Mouse (Mus musculus): Measurements from ENCODE around the gene Otx1. TPM values are rescaled to one million over a fixed set of nuclear protein-coding genes. Genes with fewer than 3 reads are reported as not detected.

The Otx1 gene
- polyA plus RNA-seq, 1 experiment from 2014 or later, result 0.05 TPM

- Histone ChIP-seq H3K4me1 (ENCODE audit: control insufficient read depth in 2 of 2, insufficient read depth in 2 of 2, low read length in 2 of 2) (no peaks in the 10 kb centered on the region), H3K36me3 (ENCODE audit: control insufficient read depth, insufficient read depth, low read length) (peaks cover 28% of the 10 kb centered on the region), H3K27ac (replicated peaks in 1 of 2; ENCODE audit: control insufficient read depth in 1 of 2, insufficient read depth in 1 of 2, low read depth in 2 of 2, low read length in 2 of 2) (no peak overlapping the region), H3K9me3 (ENCODE audit: control insufficient read depth, low read length) (no peaks in the 10 kb centered on the region), H3K9ac (ENCODE audit: low read length) (no peak overlapping the region), H3K4me2 (ENCODE audit: low read length) (no peak overlapping the region), H3K4me3 (ENCODE audit: control insufficient read depth in 1 of 2, insufficient read depth in 1 of 2, low read depth in 1 of 2, low read length in 2 of 2) (no peak overlapping the region), H3K27me3 (ENCODE audit: control insufficient read depth, insufficient read depth, low read length) (no peaks in the 10 kb centered on the region)
- 83% methylated on average over 3 of the region's 3 CpGs for WGBS
- no peak for ATAC-seq (ENCODE audit: insufficient number of reproducible peaks, insufficient read depth, low FRiP score, low read depth)
These were observed 13.6 kb upstream of the Otx1 start for GRCm38 (mm10) chr11:22016341-22016740.

DNA sequence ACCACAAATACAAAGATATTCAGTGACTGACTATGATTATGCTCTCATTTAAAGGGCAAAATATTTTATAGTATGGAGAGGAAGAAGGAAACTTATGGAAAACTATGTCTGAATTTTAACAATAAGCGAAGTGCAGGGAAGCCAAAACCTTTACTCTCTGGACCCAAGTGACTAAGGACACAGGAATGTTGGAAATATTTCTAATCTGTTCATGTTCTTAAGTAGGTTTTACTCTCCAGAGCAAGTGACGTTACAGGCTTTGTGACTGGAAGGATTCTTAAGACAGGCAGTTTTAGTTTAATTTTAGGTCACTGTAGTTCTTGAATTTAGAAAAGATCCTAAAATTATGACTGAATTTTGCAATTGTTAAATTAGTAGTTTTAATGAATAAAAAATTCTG is 6.1 kb upstream of the Otx1 start:
- Histone ChIP-seq H3K27me3 (ENCODE audit: control insufficient read depth, insufficient read depth, low read length) (peaks cover 43% of the 10 kb centered on the region), H3K36me3 (ENCODE audit: control insufficient read depth, insufficient read depth, low read length) (peaks cover 18% of the 10 kb centered on the region), H3K4me3 (ENCODE audit: control insufficient read depth in 1 of 2, insufficient read depth in 1 of 2, low read depth in 1 of 2, low read length in 2 of 2) (peak overlapping the region in 1 of 2 experiments; percentile 9; a peak in 1 of 4 replicates), H3K4me2 (ENCODE audit: low read length) (peak overlapping the region; percentile 49), H3K9me3 (ENCODE audit: control insufficient read depth, low read length) (no peaks in the 10 kb centered on the region), H3K9ac (ENCODE audit: low read length) (no peak overlapping the region), H3K4me1 (ENCODE audit: control insufficient read depth in 2 of 2, insufficient read depth in 2 of 2, low read length in 2 of 2) (peaks cover 2 to 7% of the 10 kb centered on the region in 2 experiments; a peak in 1 of 4 replicates), H3K27ac (replicated peaks in 1 of 2; ENCODE audit: control insufficient read depth in 1 of 2, insufficient read depth in 1 of 2, low read depth in 2 of 2, low read length in 2 of 2) (no peak overlapping the region)
- ATAC-seq (ENCODE audit: insufficient number of reproducible peaks, insufficient read depth, low FRiP score, low read depth), result no peak
- WGBS, result 17% methylated on average over 2 of the region's 2 CpGs

- H3K4me2 ChIP-seq (ENCODE audit: low read length), result peak overlapping the region; percentile 49
- H3K36me3 ChIP-seq (ENCODE audit: control insufficient read depth, insufficient read depth, low read length), result peaks cover 18% of the 10 kb centered on the region
- H3K4me1 ChIP-seq (ENCODE audit: control insufficient read depth in 2 of 2, insufficient read depth in 2 of 2, low read length in 2 of 2), result peaks cover 6 to 7% of the 10 kb centered on the region in 2 experiments; a peak in 2 of 4 replicates
- H3K4me3 ChIP-seq (ENCODE audit: control insufficient read depth in 1 of 2, insufficient read depth in 1 of 2, low read depth in 1 of 2, low read length in 2 of 2), result peak overlapping the region in 1 of 2 experiments; percentile 9; a peak in 2 of 4 replicates
- H3K9ac ChIP-seq (ENCODE audit: low read length), result no peak overlapping the region
- no peak overlapping the region for H3K27ac ChIP-seq (replicated peaks in 1 of 2; ENCODE audit: control insufficient read depth in 1 of 2, insufficient read depth in 1 of 2, low read depth in 2 of 2, low read length in 2 of 2)
- peaks cover 43% of the 10 kb centered on the region for H3K27me3 ChIP-seq (ENCODE audit: control insufficient read depth, insufficient read depth, low read length)
- H3K9me3 ChIP-seq (ENCODE audit: control insufficient read depth, low read length), result no peaks in the 10 kb centered on the region
- ATAC-seq (ENCODE audit: insufficient number of reproducible peaks, insufficient read depth, low FRiP score, low read depth), result no peak
- 18% methylated on average over 10 of the region's 10 CpGs for WGBS
These were observed 5.5 kb upstream of the Otx1 start for GRCm38 (mm10) chr11:22008129-22008596.

GRCm38 (mm10) chr11:22007781-22008110 is 5.0 kb upstream of the Otx1 start:
- Histone ChIP-seq H3K4me2 (ENCODE audit: low read length) (peak overlapping the region; percentile 49), H3K27me3 (ENCODE audit: control insufficient read depth, insufficient read depth, low read length) (peaks cover 43% of the 10 kb centered on the region), H3K9me3 (ENCODE audit: control insufficient read depth, low read length) (no peaks in the 10 kb centered on the region), H3K4me3 (ENCODE audit: control insufficient read depth in 1 of 2, insufficient read depth in 1 of 2, low read depth in 1 of 2, low read length in 2 of 2) (no peak overlapping the region), H3K4me1 (ENCODE audit: control insufficient read depth in 2 of 2, insufficient read depth in 2 of 2, low read length in 2 of 2) (peaks cover 8% of the 10 kb centered on the region in 2 experiments; a peak in 3 of 4 replicates), H3K36me3 (ENCODE audit: control insufficient read depth, insufficient read depth, low read length) (peaks cover 18% of the 10 kb centered on the region), H3K27ac (replicated peaks in 1 of 2; ENCODE audit: control insufficient read depth in 1 of 2, insufficient read depth in 1 of 2, low read depth in 2 of 2, low read length in 2 of 2) (no peak overlapping the region), H3K9ac (ENCODE audit: low read length) (no peak overlapping the region)
- WGBS, result 30% methylated on average over 6 of the region's 6 CpGs
- no peak for ATAC-seq (ENCODE audit: insufficient number of reproducible peaks, insufficient read depth, low FRiP score, low read depth)

DNA sequence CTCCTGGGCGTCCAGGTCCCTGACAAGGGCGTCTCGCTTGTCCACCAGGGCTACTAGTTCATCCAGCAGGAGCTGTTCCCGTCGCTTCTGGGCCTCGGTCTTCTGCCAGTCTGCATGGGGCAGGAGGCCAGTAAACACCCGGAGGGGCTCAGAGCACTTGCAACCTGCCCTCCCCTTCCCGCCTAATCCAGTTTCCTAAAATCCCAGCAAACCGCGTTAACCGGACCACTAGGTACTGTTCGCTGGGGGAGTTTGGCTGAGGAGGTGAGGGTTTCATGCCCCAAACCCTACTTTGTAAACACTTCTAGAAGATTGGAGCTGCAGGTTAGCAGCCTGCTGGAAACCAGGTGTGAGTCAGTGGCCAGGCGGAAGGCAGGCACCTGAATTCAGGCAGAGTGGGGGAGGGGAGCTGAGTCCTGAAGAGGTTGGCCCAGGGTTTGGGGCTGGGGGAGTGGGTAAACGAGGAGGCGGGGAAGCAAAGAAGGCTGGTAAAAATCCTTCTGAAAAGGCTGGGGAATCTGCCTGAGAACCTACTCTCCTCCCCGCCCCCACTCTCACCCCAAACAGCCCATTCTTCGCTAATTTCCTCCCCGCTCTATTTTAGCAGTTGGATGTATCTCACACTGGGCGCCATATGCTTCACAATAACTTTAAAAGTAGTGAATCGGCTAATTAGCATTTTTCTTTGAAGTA is 4.5 kb upstream of the Otx1 start:
- Histone ChIP-seq H3K9ac (ENCODE audit: low read length) (no peak overlapping the region), H3K36me3 (ENCODE audit: control insufficient read depth, insufficient read depth, low read length) (peaks cover 18% of the 10 kb centered on the region), H3K4me3 (ENCODE audit: control insufficient read depth in 1 of 2, insufficient read depth in 1 of 2, low read depth in 1 of 2, low read length in 2 of 2) (no peak overlapping the region), H3K9me3 (ENCODE audit: control insufficient read depth, low read length) (no peaks in the 10 kb centered on the region), H3K27ac (replicated peaks in 1 of 2; ENCODE audit: control insufficient read depth in 1 of 2, insufficient read depth in 1 of 2, low read depth in 2 of 2, low read length in 2 of 2) (no peak overlapping the region), H3K4me1 (ENCODE audit: control insufficient read depth in 2 of 2, insufficient read depth in 2 of 2, low read length in 2 of 2) (peaks cover 9 to 10% of the 10 kb centered on the region in 2 experiments; a peak in 3 of 4 replicates), H3K27me3 (ENCODE audit: control insufficient read depth, insufficient read depth, low read length) (peaks cover 43% of the 10 kb centered on the region), H3K4me2 (ENCODE audit: low read length) (peak overlapping the region; percentile 49)
- no peak for ATAC-seq (ENCODE audit: insufficient number of reproducible peaks, insufficient read depth, low FRiP score, low read depth)
- WGBS, result 31% methylated on average over 20 of the region's 20 CpGs

GRCm38 (mm10) chr11:22006471-22007087 is 3.9 kb upstream of the Otx1 start:
- H3K4me3 ChIP-seq (ENCODE audit: control insufficient read depth in 1 of 2, insufficient read depth in 1 of 2, low read depth in 1 of 2, low read length in 2 of 2), result no peak overlapping the region
- peaks cover 43% of the 10 kb centered on the region for H3K27me3 ChIP-seq (ENCODE audit: control insufficient read depth, insufficient read depth, low read length)
- H3K4me1 ChIP-seq (ENCODE audit: control insufficient read depth in 2 of 2, insufficient read depth in 2 of 2, low read length in 2 of 2), result peaks cover 9 to 10% of the 10 kb centered on the region in 2 experiments; a peak in 3 of 4 replicates
- no peaks in the 10 kb centered on the region for H3K9me3 ChIP-seq (ENCODE audit: control insufficient read depth, low read length)
- no peak overlapping the region for H3K9ac ChIP-seq (ENCODE audit: low read length)
- ATAC-seq (ENCODE audit: insufficient number of reproducible peaks, insufficient read depth, low FRiP score, low read depth), result no peak
- WGBS, result 52% methylated on average over 12 of the region's 12 CpGs
- H3K36me3 ChIP-seq (ENCODE audit: control insufficient read depth, insufficient read depth, low read length), result peaks cover 18% of the 10 kb centered on the region
- no peak overlapping the region for H3K4me2 ChIP-seq (ENCODE audit: low read length)
- no peak overlapping the region for H3K27ac ChIP-seq (replicated peaks in 1 of 2; ENCODE audit: control insufficient read depth in 1 of 2, insufficient read depth in 1 of 2, low read depth in 2 of 2, low read length in 2 of 2)

- H3K36me3 ChIP-seq (ENCODE audit: control insufficient read depth, insufficient read depth, low read length), result peaks cover 15% of the 10 kb centered on the region
- 48% methylated on average over 9 of the region's 9 CpGs for WGBS
- H3K27me3 ChIP-seq (ENCODE audit: control insufficient read depth, insufficient read depth, low read length), result peaks cover 52% of the 10 kb centered on the region
- no peak overlapping the region for H3K4me3 ChIP-seq (ENCODE audit: control insufficient read depth in 1 of 2, insufficient read depth in 1 of 2, low read depth in 1 of 2, low read length in 2 of 2)
- peaks cover 9 to 18% of the 10 kb centered on the region in 2 experiments for H3K4me1 ChIP-seq (ENCODE audit: control insufficient read depth in 2 of 2, insufficient read depth in 2 of 2, low read length in 2 of 2)
- H3K9me3 ChIP-seq (ENCODE audit: control insufficient read depth, low read length), result no peaks in the 10 kb centered on the region
- no peak overlapping the region for H3K4me2 ChIP-seq (ENCODE audit: low read length)
- no peak overlapping the region for H3K9ac ChIP-seq (ENCODE audit: low read length)
- H3K27ac ChIP-seq (replicated peaks in 1 of 2; ENCODE audit: control insufficient read depth in 1 of 2, insufficient read depth in 1 of 2, low read depth in 2 of 2, low read length in 2 of 2), result no peak overlapping the region
- no peak for ATAC-seq (ENCODE audit: insufficient number of reproducible peaks, insufficient read depth, low FRiP score, low read depth)
These were observed 2.7 kb upstream of the Otx1 start for GRCm38 (mm10) chr11:22005281-22005870.
